Mouse (Mus musculus) naive thymus-derived CD4-positive, alpha-beta T cell, adult 2 months (primary cell): Measurements from ENCODE around the gene Dhx40.

ENCODE experiments used
- DNase-seq: peaks from one replicate; pipeline ENCODE4 v3.0.0-alpha.2; 2011; ENCODE audit warnings: low read depth

The Dhx40 gene

GRCm38 (mm10) chr11:86807505-86807989 lies at the start of gene Dhx40:
Gene Dhx40 (minus strand): TSS chr11:86807746.
- DNase-seq: peak; percentile 92

- DNase-seq: no peak
These were observed 48.3 kb upstream of the Dhx40 start for GRCm38 (mm10) chr11:86855639-86856425.

- no peak for DNase-seq
These were observed 45.5 kb upstream of the Dhx40 start for GRCm38 (mm10) chr11:86853081-86853480.

- no peak for DNase-seq
These were observed 45.0 kb upstream of the Dhx40 start for GRCm38 (mm10) chr11:86852534-86853054.

- DNase-seq: no peak
These were observed 44.4 kb upstream of the Dhx40 start for GRCm38 (mm10) chr11:86851714-86852533.

GRCm38 (mm10) chr11:86851234-86851671 lies 43.7 kb upstream of the Dhx40 start:
- DNase-seq: no peak

- DNase-seq: no peak
These were observed 36.3 kb upstream of the Dhx40 start for GRCm38 (mm10) chr11:86843831-86844230.

GRCm38 (mm10) chr11:86841261-86841660 lies 33.7 kb upstream of the Dhx40 start:
- no peak for DNase-seq

GRCm38 (mm10) chr11:86840511-86841154 lies 33.1 kb upstream of the Dhx40 start:
- DNase-seq: peak; percentile 14

- peak; percentile 54 for DNase-seq
These were observed 32.3 kb upstream of the Dhx40 start for GRCm38 (mm10) chr11:86839716-86840447.

- DNase-seq: no peak
These were observed 31.2 kb upstream of the Dhx40 start for GRCm38 (mm10) chr11:86838792-86839191.

- peak; percentile 94 for DNase-seq
These were observed 28.8 kb upstream of the Dhx40 start for GRCm38 (mm10) chr11:86836366-86836765.

- DNase-seq: peak; percentile 35
These were observed 27.2 kb upstream of the Dhx40 start for GRCm38 (mm10) chr11:86834628-86835338.

GRCm38 (mm10) chr11:86834050-86834449 lies 26.5 kb upstream of the Dhx40 start:
- DNase-seq: peak; percentile 61

- no peak for DNase-seq
These were observed 25.6 kb upstream of the Dhx40 start for GRCm38 (mm10) chr11:86833153-86833552.

GRCm38 (mm10) chr11:86828396-86828795 lies 20.9 kb upstream of the Dhx40 start:
- DNase-seq: peak; percentile 92

GRCm38 (mm10) chr11:86827476-86828245 lies 20.1 kb upstream of the Dhx40 start:
- DNase-seq: peak; percentile 88

GRCm38 (mm10) chr11:86824433-86824832 lies 16.9 kb upstream of the Dhx40 start:
- DNase-seq: peak; percentile 56

- peak; percentile 86 for DNase-seq
These were observed 15.0 kb upstream of the Dhx40 start for GRCm38 (mm10) chr11:86822531-86822930.

- DNase-seq: no peak
These were observed 12.0 kb upstream of the Dhx40 start for GRCm38 (mm10) chr11:86819536-86819935.
